Mouse (Mus musculus): ENCODE data around the gene Slc6a20a. TPM values are rescaled to one million over a fixed set of nuclear protein-coding genes. Genes with fewer than 3 reads are reported as not detected.

Gene Slc6a20a
- total and polyA plus RNA-seq, 3 experiments, result not detected

GRCm38 (mm10) chr9:123632993-123633392, 45.7 kb downstream of the Slc6a20a start:
- Histone ChIP-seq H3K27me3 (ENCODE audit: control insufficient read depth in 1 of 2, insufficient read depth in 2 of 2, low read length in 2 of 2) (no peaks in the 10 kb centered on the region; a peak in 2 of 4 replicates), H3K4me3 (ENCODE audit: control insufficient read depth in 1 of 2, insufficient read depth in 1 of 2, low read depth in 2 of 2, low read length in 2 of 2) (no peak overlapping the region), H3K9me3 (replicated peaks; ENCODE audit: insufficient read depth, low read length) (no peaks in the 10 kb centered on the region), H3K4me1 (ENCODE audit: control insufficient read depth in 1 of 2, insufficient read depth in 2 of 2, low read length in 2 of 2) (no peaks in the 10 kb centered on the region; a peak in 1 of 4 replicates), H3K9ac (ENCODE audit: control insufficient read depth, low read depth, low read length, poor library complexity, severe bottlenecking) (no peak overlapping the region), H3K27ac (ENCODE audit: control insufficient read depth, low read depth, low read length) (no peak overlapping the region), H3K36me3 (ENCODE audit: control insufficient read depth in 1 of 2, insufficient read depth in 2 of 2, low read length in 2 of 2) (no peaks in the 10 kb centered on the region), H3K79me2 (ENCODE audit: control insufficient read depth, insufficient read depth, low read length, poor library complexity) (no peaks in the 10 kb centered on the region)
- TF ChIP-seq ELF1 (IDR thresholded peaks at IDR 0.05; ENCODE audit: low read depth, low read length) (no peak), TBP (IDR thresholded peaks at IDR 0.05; ENCODE audit: low read depth, low read length) (no peak), SIN3A (IDR thresholded peaks at IDR 0.05; ENCODE audit: low read length) (no peak), USF1 (IDR thresholded peaks at IDR 0.05; ENCODE audit: low read depth, low read length) (no peak), BHLHE40 (IDR thresholded peaks at IDR 0.05; ENCODE audit: borderline replicate concordance, low read depth, low read length) (no peak), JUND (IDR thresholded peaks at IDR 0.05; ENCODE audit: low read depth, low read length) (no peak)
- no peak for DNase-seq (ENCODE audit: low read depth, low spot score)

- no peak within 1 kb of the TSS for H3K9ac ChIP-seq (ENCODE audit: control insufficient read depth, low read depth, low read length, poor library complexity, severe bottlenecking)
- H3K27ac ChIP-seq (ENCODE audit: control insufficient read depth, low read depth, low read length), result no peak within 1 kb of the TSS
Observed at GRCm38 (mm10) chr9:123632281-123632680, 46.4 kb downstream of the Slc6a20a start, which contains the start of gene Slc6a20b. Gene Slc6a20b, minus strand, starts transcription at chr9:123632565.

GRCm38 (mm10) chr9:123631666-123632065, 47.0 kb downstream of the Slc6a20a start:
- no peaks in the 10 kb centered on the region for H3K36me3 ChIP-seq (ENCODE audit: control insufficient read depth in 1 of 2, insufficient read depth in 2 of 2, low read length in 2 of 2)
- H3K4me3 ChIP-seq (ENCODE audit: control insufficient read depth in 1 of 2, insufficient read depth in 1 of 2, low read depth in 2 of 2, low read length in 2 of 2), result no peak overlapping the region
- no peaks in the 10 kb centered on the region; a peak in 1 of 4 replicates for H3K4me1 ChIP-seq (ENCODE audit: control insufficient read depth in 1 of 2, insufficient read depth in 2 of 2, low read length in 2 of 2)
- H3K9ac ChIP-seq (ENCODE audit: control insufficient read depth, low read depth, low read length, poor library complexity, severe bottlenecking), result no peak overlapping the region
- no peaks in the 10 kb centered on the region for H3K79me2 ChIP-seq (ENCODE audit: control insufficient read depth, insufficient read depth, low read length, poor library complexity)
- H3K27ac ChIP-seq (ENCODE audit: control insufficient read depth, low read depth, low read length), result no peak overlapping the region
- no peak for TF ChIP-seq BHLHE40 (IDR thresholded peaks at IDR 0.05; ENCODE audit: borderline replicate concordance, low read depth, low read length)
- TF ChIP-seq TBP (IDR thresholded peaks at IDR 0.05; ENCODE audit: low read depth, low read length), result no peak
- TF ChIP-seq USF1 (IDR thresholded peaks at IDR 0.05; ENCODE audit: low read depth, low read length), result no peak
- TF ChIP-seq MAFK (IDR thresholded peaks at IDR 0.05; ENCODE audit: borderline replicate concordance, low read depth, low read length), result no peak
- TF ChIP-seq POLR2AphosphoS2 (IDR thresholded peaks at IDR 0.05; ENCODE audit: low read length), result no peak
- no peak for TF ChIP-seq HCFC1 (IDR thresholded peaks at IDR 0.05; ENCODE audit: low read depth, low read length)
- TF ChIP-seq NRF1 (IDR thresholded peaks at IDR 0.05; ENCODE audit: insufficient read depth, low read depth, low read length, poor library complexity, severe bottlenecking), result no peak
- TF ChIP-seq ZMIZ1 (IDR thresholded peaks at IDR 0.05; ENCODE audit: low read depth, low read length), result no peak
- TF ChIP-seq E2F4 (IDR thresholded peaks at IDR 0.05; ENCODE audit: borderline replicate concordance, low read depth, low read length), result no peak
- TF ChIP-seq SIN3A (IDR thresholded peaks at IDR 0.05; ENCODE audit: low read length), result no peak
- TF ChIP-seq MYC (IDR thresholded peaks at IDR 0.05; ENCODE audit: low read depth, low read length), result no peak
- no peak for TF ChIP-seq JUND (IDR thresholded peaks at IDR 0.05; ENCODE audit: low read depth, low read length)
- no peaks in the 10 kb centered on the region for H3K9me3 ChIP-seq (replicated peaks; ENCODE audit: insufficient read depth, low read length)
- no peaks in the 10 kb centered on the region; a peak in 2 of 4 replicates for H3K27me3 ChIP-seq (ENCODE audit: control insufficient read depth in 1 of 2, insufficient read depth in 2 of 2, low read length in 2 of 2)
- DNase-seq (ENCODE audit: low read depth, low spot score), result no peak

More at GRCm38 (mm10) chr9:123632281-123632680, 46.4 kb downstream of the Slc6a20a start, which contains the start of gene Slc6a20b:
- no peaks in the 10 kb centered on the region; a peak in 1 of 4 replicates for H3K4me1 ChIP-seq (ENCODE audit: control insufficient read depth in 1 of 2, insufficient read depth in 2 of 2, low read length in 2 of 2)
- H3K79me2 ChIP-seq (ENCODE audit: control insufficient read depth, insufficient read depth, low read length, poor library complexity), result no peaks in the 10 kb centered on the region
- H3K27me3 ChIP-seq (ENCODE audit: control insufficient read depth in 1 of 2, insufficient read depth in 2 of 2, low read length in 2 of 2), result no peaks in the 10 kb centered on the region; a peak in 2 of 4 replicates
- TF ChIP-seq TCF12 (IDR thresholded peaks at IDR 0.05; ENCODE audit: low read depth, low read length), result no peak
- no peak within 1 kb of the TSS for H3K4me3 ChIP-seq (ENCODE audit: control insufficient read depth in 1 of 2, insufficient read depth in 1 of 2, low read depth in 2 of 2, low read length in 2 of 2)
- H3K36me3 ChIP-seq (ENCODE audit: control insufficient read depth in 1 of 2, insufficient read depth in 2 of 2, low read length in 2 of 2), result no peaks in the 10 kb centered on the region
- no peaks in the 10 kb centered on the region for H3K9me3 ChIP-seq (replicated peaks; ENCODE audit: insufficient read depth, low read length)
- no peak for DNase-seq (ENCODE audit: low read depth, low spot score)
